Mouse (Mus musculus): Measurements from ENCODE around the gene Ttc27.

- no peak for TF ChIP-seq CTCF (IDR thresholded peaks at IDR 0.05; ENCODE audit: low read depth, low read length)
- TF ChIP-seq EP300 (IDR thresholded peaks at IDR 0.05; ENCODE audit: insufficient read depth, low read depth, low read length) = no peak
- no peak for TF ChIP-seq POLR2A (IDR thresholded peaks at IDR 0.05; ENCODE audit: insufficient read depth, low read length)
Measured at GRCm38 (mm10) chr17:74904956-74905355, 187.4 kb downstream of the Ttc27 start.
